Mouse (Mus musculus): ENCODE measurements at regions not wholly inside any gene's neighbourhood (a gene's known extent, or its start where the extent isn't known, plus 50 kb on each side); places are given as distances from the start of the nearest gene placed in this dataset.

- no peaks in the 10 kb centered on the region for H3K4me1 ChIP-seq (ENCODE audit: control insufficient read depth, insufficient read depth, low read depth, low read length)
- no peaks in the 10 kb centered on the region for H3K9me3 ChIP-seq (ENCODE audit: control insufficient read depth, low read length)
- no peak overlapping the region for H3K4me2 ChIP-seq (ENCODE audit: low read length)
- H3K4me3 ChIP-seq (ENCODE audit: low read length) = no peak overlapping the region
- no peak overlapping the region for H3K9ac ChIP-seq (ENCODE audit: low read depth, low read length)
- H3K36me3 ChIP-seq (ENCODE audit: control insufficient read depth, insufficient read depth, low read length) = no peaks in the 10 kb centered on the region
- no peaks in the 10 kb centered on the region for H3K27me3 ChIP-seq (replicated peaks; ENCODE audit: control insufficient read depth, insufficient read depth, low read length)
- ATAC-seq = no peak
- no peak overlapping the region for H3K27ac ChIP-seq (ENCODE audit: low read depth, low read length)
Measured at GRCm38 (mm10) chr10:74722971-74723370, 244.0 kb upstream of the Gnaz start.

GRCm38 (mm10) chr10:74749446-74749845 lies 217.5 kb upstream of the Gnaz start:
- no peaks in the 10 kb centered on the region for H3K27me3 ChIP-seq (replicated peaks; ENCODE audit: control insufficient read depth, insufficient read depth, low read length)
- no peak overlapping the region for H3K27ac ChIP-seq (ENCODE audit: low read depth, low read length)
- H3K9me3 ChIP-seq (ENCODE audit: control insufficient read depth, low read length) = no peaks in the 10 kb centered on the region
- no peaks in the 10 kb centered on the region for H3K4me1 ChIP-seq (ENCODE audit: control insufficient read depth, insufficient read depth, low read depth, low read length)
- no peak overlapping the region for H3K4me2 ChIP-seq (ENCODE audit: low read length)
- ATAC-seq = no peak
- no peak overlapping the region for H3K4me3 ChIP-seq (ENCODE audit: low read length)
- no peak overlapping the region for H3K9ac ChIP-seq (ENCODE audit: low read depth, low read length)
- 93% methylated on average over 2 of the region's 2 CpGs for WGBS
- H3K36me3 ChIP-seq (ENCODE audit: control insufficient read depth, insufficient read depth, low read length) = no peaks in the 10 kb centered on the region

DNA sequence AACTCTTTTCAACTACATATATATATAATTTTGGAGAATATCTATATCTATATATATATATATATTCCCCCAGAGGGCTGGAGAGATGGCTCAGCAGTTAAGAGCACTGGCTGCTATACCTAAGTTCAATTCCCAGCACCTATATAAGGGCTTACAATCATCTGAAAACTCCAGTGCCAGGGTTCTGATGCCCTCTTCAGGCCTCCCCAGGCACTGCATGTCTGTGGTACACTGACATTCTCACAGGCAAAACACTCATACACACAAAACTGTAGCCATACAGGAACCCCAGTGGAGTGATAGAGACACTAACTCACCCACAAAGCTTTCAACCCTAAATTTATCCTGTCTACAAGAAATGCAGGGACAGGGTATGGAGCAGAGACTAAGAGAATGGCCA lies 216.1 kb upstream of the Gnaz start:
- H3K4me3 ChIP-seq (ENCODE audit: low read length) = no peak overlapping the region
- H3K4me1 ChIP-seq (ENCODE audit: control insufficient read depth, insufficient read depth, low read depth, low read length) = no peaks in the 10 kb centered on the region
- H3K27me3 ChIP-seq (replicated peaks; ENCODE audit: control insufficient read depth, insufficient read depth, low read length) = no peaks in the 10 kb centered on the region
- no peak for ATAC-seq
- no peaks in the 10 kb centered on the region for H3K9me3 ChIP-seq (ENCODE audit: control insufficient read depth, low read length)
- H3K9ac ChIP-seq (ENCODE audit: low read depth, low read length) = no peak overlapping the region
- no peak overlapping the region for H3K4me2 ChIP-seq (ENCODE audit: low read length)
- H3K27ac ChIP-seq (ENCODE audit: low read depth, low read length) = no peak overlapping the region
- no peaks in the 10 kb centered on the region for H3K36me3 ChIP-seq (ENCODE audit: control insufficient read depth, insufficient read depth, low read length)

- WGBS = 80% methylated on average over 9 of the region's 9 CpGs
- H3K4me1 ChIP-seq (ENCODE audit: control insufficient read depth, insufficient read depth, low read depth, low read length) = no peaks in the 10 kb centered on the region
Measured at GRCm38 (mm10) chr10:74760734-74761133, 206.2 kb upstream of the Gnaz start.

DNA sequence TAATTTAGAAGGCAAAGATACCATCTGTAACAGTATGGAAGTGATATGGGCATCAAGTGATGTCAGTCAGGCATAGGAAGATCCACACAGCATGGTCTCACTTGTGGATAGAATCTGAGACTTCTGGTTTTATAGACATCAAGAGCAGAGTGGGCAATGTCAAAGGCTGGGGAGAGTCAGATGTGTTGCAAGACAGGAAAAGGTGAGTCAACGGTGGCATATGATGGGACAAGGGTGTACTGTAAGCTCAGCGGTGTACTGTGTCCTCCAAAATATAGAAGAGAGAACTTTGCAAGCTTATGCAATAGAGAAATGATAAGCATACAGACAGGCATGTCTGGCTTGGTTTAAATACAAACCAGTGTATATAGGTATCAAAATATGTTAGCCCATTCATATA lies 177.7 kb upstream of the Gnaz start:
- H3K36me3 ChIP-seq (ENCODE audit: control insufficient read depth, insufficient read depth, low read length) = no peaks in the 10 kb centered on the region
- no peaks in the 10 kb centered on the region for H3K9me3 ChIP-seq (ENCODE audit: control insufficient read depth, low read length)
- no peak overlapping the region for H3K27ac ChIP-seq (ENCODE audit: low read depth, low read length)
- H3K4me3 ChIP-seq (ENCODE audit: low read length) = no peak overlapping the region
- no peak for ATAC-seq
- H3K9ac ChIP-seq (ENCODE audit: low read depth, low read length) = no peak overlapping the region
- 88% methylated on average over 2 of the region's 2 CpGs for WGBS
- no peaks in the 10 kb centered on the region for H3K4me1 ChIP-seq (ENCODE audit: control insufficient read depth, insufficient read depth, low read depth, low read length)
- no peak overlapping the region for H3K4me2 ChIP-seq (ENCODE audit: low read length)
- H3K27me3 ChIP-seq (replicated peaks; ENCODE audit: control insufficient read depth, insufficient read depth, low read length) = no peaks in the 10 kb centered on the region

More at GRCm38 (mm10) chr10:74760734-74761133, 206.2 kb upstream of the Gnaz start:
- H3K9ac ChIP-seq (ENCODE audit: low read depth, low read length) = no peak overlapping the region
- H3K4me3 ChIP-seq (ENCODE audit: low read length) = no peak overlapping the region
- no peaks in the 10 kb centered on the region for H3K9me3 ChIP-seq (ENCODE audit: control insufficient read depth, low read length)
- no peak overlapping the region for H3K4me2 ChIP-seq (ENCODE audit: low read length)
- H3K27me3 ChIP-seq (replicated peaks; ENCODE audit: control insufficient read depth, insufficient read depth, low read length) = no peaks in the 10 kb centered on the region
- H3K36me3 ChIP-seq (ENCODE audit: control insufficient read depth, insufficient read depth, low read length) = no peaks in the 10 kb centered on the region
- H3K27ac ChIP-seq (ENCODE audit: low read depth, low read length) = no peak overlapping the region
- no peak for ATAC-seq

DNA sequence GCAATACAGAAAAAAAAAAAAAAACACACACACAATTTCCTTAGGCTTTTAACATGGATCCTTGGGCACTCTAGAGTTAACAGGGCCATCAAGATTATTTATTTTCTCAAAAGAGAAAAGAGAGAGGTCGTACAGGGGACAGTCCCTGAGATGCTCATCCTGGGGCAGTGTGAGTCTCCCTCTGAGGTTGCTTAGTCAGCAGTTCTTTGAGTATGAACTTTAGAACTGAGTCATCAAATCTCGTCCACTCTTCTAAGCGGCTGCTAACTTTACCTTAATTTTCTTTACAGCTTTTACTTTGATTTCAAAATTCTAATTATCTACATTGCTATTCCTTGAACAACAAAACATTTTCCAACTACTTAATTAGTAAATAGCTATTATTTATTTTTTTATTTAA lies 177.0 kb upstream of the Gnaz start:
- no peak for ATAC-seq
- no peak overlapping the region for H3K4me2 ChIP-seq (ENCODE audit: low read length)
- WGBS = 74% methylated on average over 3 of the region's 3 CpGs

GRCm38 (mm10) chr10:74823395-74823794 lies 143.6 kb upstream of the Gnaz start:
- Histone ChIP-seq H3K9me3 (ENCODE audit: control insufficient read depth, low read length) (no peaks in the 10 kb centered on the region), H3K27ac (ENCODE audit: low read depth, low read length) (no peak overlapping the region), H3K4me2 (ENCODE audit: low read length) (no peak overlapping the region), H3K4me1 (ENCODE audit: control insufficient read depth, insufficient read depth, low read depth, low read length) (no peaks in the 10 kb centered on the region), H3K9ac (ENCODE audit: low read depth, low read length) (no peak overlapping the region), H3K36me3 (ENCODE audit: control insufficient read depth, insufficient read depth, low read length) (no peaks in the 10 kb centered on the region), H3K27me3 (replicated peaks; ENCODE audit: control insufficient read depth, insufficient read depth, low read length) (no peaks in the 10 kb centered on the region), H3K4me3 (ENCODE audit: low read length) (no peak overlapping the region)
- ATAC-seq = no peak

More for the DNA sequence above, 177.0 kb upstream of the Gnaz start:
- no peak overlapping the region for H3K4me3 ChIP-seq (ENCODE audit: low read length)
- H3K9me3 ChIP-seq (ENCODE audit: control insufficient read depth, low read length) = no peaks in the 10 kb centered on the region
- no peaks in the 10 kb centered on the region for H3K4me1 ChIP-seq (ENCODE audit: control insufficient read depth, insufficient read depth, low read depth, low read length)
- no peaks in the 10 kb centered on the region for H3K36me3 ChIP-seq (ENCODE audit: control insufficient read depth, insufficient read depth, low read length)
- no peak overlapping the region for H3K27ac ChIP-seq (ENCODE audit: low read depth, low read length)
- no peak overlapping the region for H3K9ac ChIP-seq (ENCODE audit: low read depth, low read length)
- H3K27me3 ChIP-seq (replicated peaks; ENCODE audit: control insufficient read depth, insufficient read depth, low read length) = no peaks in the 10 kb centered on the region

GRCm38 (mm10) chr10:74834359-74834758 lies 132.6 kb upstream of the Gnaz start:
- ATAC-seq = no peak
- H3K36me3 ChIP-seq (ENCODE audit: control insufficient read depth, insufficient read depth, low read length) = no peaks in the 10 kb centered on the region
- no peak overlapping the region for H3K4me3 ChIP-seq (ENCODE audit: low read length)
- no peaks in the 10 kb centered on the region for H3K9me3 ChIP-seq (ENCODE audit: control insufficient read depth, low read length)
- 55% methylated on average over 2 of the region's 2 CpGs for WGBS
- H3K9ac ChIP-seq (ENCODE audit: low read depth, low read length) = no peak overlapping the region
- no peaks in the 10 kb centered on the region for H3K27me3 ChIP-seq (replicated peaks; ENCODE audit: control insufficient read depth, insufficient read depth, low read length)
- H3K4me2 ChIP-seq (ENCODE audit: low read length) = no peak overlapping the region
- H3K27ac ChIP-seq (ENCODE audit: low read depth, low read length) = no peak overlapping the region
- H3K4me1 ChIP-seq (ENCODE audit: control insufficient read depth, insufficient read depth, low read depth, low read length) = no peaks in the 10 kb centered on the region

- Histone ChIP-seq H3K4me2 (ENCODE audit: low read length) (peak overlapping the region; percentile 38; the same call in 1 of the 2 replicates), H3K27ac (ENCODE audit: low read depth, low read length) (no peak overlapping the region), H3K27me3 (replicated peaks; ENCODE audit: control insufficient read depth, insufficient read depth, low read length) (no peaks in the 10 kb centered on the region), H3K9ac (ENCODE audit: low read depth, low read length) (no peak overlapping the region), H3K36me3 (ENCODE audit: control insufficient read depth, insufficient read depth, low read length) (no peaks in the 10 kb centered on the region), H3K4me3 (ENCODE audit: low read length) (no peak overlapping the region), H3K4me1 (ENCODE audit: control insufficient read depth, insufficient read depth, low read depth, low read length) (no peaks in the 10 kb centered on the region), H3K9me3 (ENCODE audit: control insufficient read depth, low read length) (no peaks in the 10 kb centered on the region)
- whole genome bisulfite sequencing = 7% methylated on average over 7 of the region's 7 CpGs
- peak; percentile 79 for ATAC-seq
Measured at GRCm38 (mm10) chr10:74848372-74848771, 118.6 kb upstream of the Gnaz start.

GRCm38 (mm10) chr10:74854991-74855664 lies 111.8 kb upstream of the Gnaz start:
- Histone ChIP-seq H3K27me3 (replicated peaks; ENCODE audit: control insufficient read depth, insufficient read depth, low read length) (no peaks in the 10 kb centered on the region), H3K9ac (ENCODE audit: low read depth, low read length) (no peak overlapping the region), H3K4me2 (ENCODE audit: low read length) (no peak overlapping the region), H3K9me3 (ENCODE audit: control insufficient read depth, low read length) (no peaks in the 10 kb centered on the region), H3K27ac (ENCODE audit: low read depth, low read length) (no peak overlapping the region), H3K4me1 (ENCODE audit: control insufficient read depth, insufficient read depth, low read depth, low read length) (no peaks in the 10 kb centered on the region), H3K36me3 (ENCODE audit: control insufficient read depth, insufficient read depth, low read length) (no peaks in the 10 kb centered on the region), H3K4me3 (ENCODE audit: low read length) (no peak overlapping the region)
- ATAC-seq = peak; percentile 96
- 38% methylated on average over 4 of the region's 4 CpGs for whole genome bisulfite sequencing
